Mouse (Mus musculus) heart, embryonic 10.5 days (tissue): ENCODE data around the gene Mast2. TPM values are rescaled to one million over a fixed set of nuclear protein-coding genes. Genes with fewer than 3 reads are reported as not detected.

Experiments
- DNase-seq: peaks from one replicate; pipeline ENCODE4 v3.0.0-alpha.2; 2017; ENCODE audit warnings: low spot score
- H3K27ac ChIP-seq: fragments of 300-500 bp; sonication (generic); 2 replicates; pipeline ENCODE4 v1.5.1; 2016; ENCODE audit warnings: mild to moderate bottlenecking
- H3K27me3 ChIP-seq: fragments of 300-500 bp; sonication (generic); 2 replicates; pipeline ENCODE4 v1.6.1; 2016; ENCODE audit warnings: mild to moderate bottlenecking; ENCODE audit not compliant: poor library complexity, insufficient read depth, severe bottlenecking
- H3K36me3 ChIP-seq: fragments of 300-500 bp; sonication (generic); 2 replicates; pipeline ENCODE4 v1.6.1; 2016; ENCODE audit warnings: mild to moderate bottlenecking, moderate library complexity
- H3K4me1 ChIP-seq: fragments of 300-500 bp; sonication (generic); 2 replicates; pipeline ENCODE4 v1.6.1; 2016; ENCODE audit warnings: mild to moderate bottlenecking
- H3K4me3 ChIP-seq: fragments of 300-500 bp; sonication (generic); 2 replicates; pipeline ENCODE4 v1.5.1; 2016; ENCODE audit warnings: mild to moderate bottlenecking, moderate library complexity
- H3K9me3 ChIP-seq: fragments of 300-500 bp; sonication (generic); 2 replicates; pipeline ENCODE4 v1.6.1; 2016; ENCODE audit warnings: mild to moderate bottlenecking, moderate library complexity
- WGBS: fragments of 180-500 bp; shearing (Covaris S2); methylation state at CpG from one replicate; pipeline ENCODE4 v1.1.7; 2016; 5-methylcytosine and 5-hydroxymethylcytosine counted together
- polyA plus RNA-seq: library from polyadenylated mRNA; unstranded; fragments of >200 nt; fragmentation: Nextera tagmentation; extraction: Ambion mirVana; gene quantifications from 2 replicates; pipeline ENCODE4 v1.2.1, GENCODE M21; 2016

The Mast2 gene
- polyA plus RNA-seq, 1 experiment from 2014 or later = 15.4 TPM

- no peak for DNase-seq
- Histone ChIP-seq H3K27ac (no peak overlapping the region), H3K36me3 (no peaks in the 10 kb centered on the region), H3K27me3 (no peaks in the 10 kb centered on the region), H3K9me3 (no peaks in the 10 kb centered on the region), H3K4me3 (no peak overlapping the region), H3K4me1 (peaks cover 11% of the 10 kb centered on the region; the same call in 1 of the 2 replicates)
- WGBS = 76% methylated on average over 1 of the region's 1 CpGs
These were observed 61.3 kb downstream of the Mast2 start for GRCm38 (mm10) chr4:116402708-116403107.

- WGBS = 31% methylated on average over 1 of the region's 1 CpGs
- no peak overlapping the region for H3K4me3 ChIP-seq
- DNase-seq = no peak
- H3K9me3 ChIP-seq = no peaks in the 10 kb centered on the region
- H3K27me3 ChIP-seq = no peaks in the 10 kb centered on the region
- H3K36me3 ChIP-seq = no peaks in the 10 kb centered on the region
- no peaks in the 10 kb centered on the region for H3K4me1 ChIP-seq
- no peak overlapping the region for H3K27ac ChIP-seq
These were observed 65.9 kb downstream of the Mast2 start for GRCm38 (mm10) chr4:116398051-116398450.

- Histone ChIP-seq H3K36me3 (no peaks in the 10 kb centered on the region), H3K27me3 (no peaks in the 10 kb centered on the region), H3K9me3 (no peaks in the 10 kb centered on the region), H3K4me1 (peaks cover 10% of the 10 kb centered on the region; the same call in 1 of the 2 replicates), H3K4me3 (no peak overlapping the region), H3K27ac (peak overlapping the region; percentile 56; the same call in 1 of the 2 replicates)
- 23% methylated on average over 2 of the region's 2 CpGs for WGBS
- no peak for DNase-seq
These were observed 85.9 kb downstream of the Mast2 start for GRCm38 (mm10) chr4:116377973-116378667.

GRCm38 (mm10) chr4:116371676-116372075 lies 92.3 kb downstream of the Mast2 start:
- no peaks in the 10 kb centered on the region for H3K27me3 ChIP-seq
- no peak overlapping the region for H3K4me3 ChIP-seq
- H3K36me3 ChIP-seq = 0 out of 2 replicates have a peak, but pooled peaks cover 3% of the 10 kb centered on the region
- WGBS = 74% methylated on average over 1 of the region's 1 CpGs
- DNase-seq = no peak
- no peaks in the 10 kb centered on the region for H3K9me3 ChIP-seq
- H3K27ac ChIP-seq = no peak overlapping the region
- peaks cover 8% of the 10 kb centered on the region; the same call in 1 of the 2 replicates for H3K4me1 ChIP-seq

GRCm38 (mm10) chr4:116358099-116358498 lies 105.9 kb downstream of the Mast2 start:
- H3K4me1 ChIP-seq = no peaks in the 10 kb centered on the region
- no peaks in the 10 kb centered on the region for H3K27me3 ChIP-seq
- no peaks in the 10 kb centered on the region for H3K9me3 ChIP-seq
- H3K36me3 ChIP-seq = no peaks in the 10 kb centered on the region
- no peak for DNase-seq
- no peak overlapping the region for H3K27ac ChIP-seq
- H3K4me3 ChIP-seq = no peak overlapping the region
- WGBS = 91% methylated on average over 1 of the region's 1 CpGs

- no peak for DNase-seq
- Histone ChIP-seq H3K27ac (no peak overlapping the region), H3K9me3 (no peaks in the 10 kb centered on the region), H3K27me3 (no peaks in the 10 kb centered on the region), H3K4me1 (no peaks in the 10 kb centered on the region), H3K4me3 (no peak overlapping the region), H3K36me3 (no peaks in the 10 kb centered on the region)
- WGBS = 91% methylated on average over 3 of the region's 3 CpGs
These were observed 111.1 kb downstream of the Mast2 start for GRCm38 (mm10) chr4:116352919-116353318.

- H3K4me3 ChIP-seq = no peak overlapping the region
- H3K27ac ChIP-seq = no peak overlapping the region
- no peaks in the 10 kb centered on the region for H3K27me3 ChIP-seq
- H3K9me3 ChIP-seq = no peaks in the 10 kb centered on the region
- 92% methylated on average over 3 of the region's 3 CpGs for WGBS
- H3K36me3 ChIP-seq = no peaks in the 10 kb centered on the region
- no peak for DNase-seq
- no peaks in the 10 kb centered on the region for H3K4me1 ChIP-seq
These were observed 111.5 kb downstream of the Mast2 start for GRCm38 (mm10) chr4:116352496-116352895.

GRCm38 (mm10) chr4:116342119-116342518 lies 121.9 kb downstream of the Mast2 start:
- H3K27ac ChIP-seq = no peak overlapping the region
- no peaks in the 10 kb centered on the region for H3K4me1 ChIP-seq
- peaks cover 3% of the 10 kb centered on the region; the same call in 1 of the 2 replicates for H3K36me3 ChIP-seq
- H3K9me3 ChIP-seq = no peaks in the 10 kb centered on the region
- H3K4me3 ChIP-seq = no peak overlapping the region
- H3K27me3 ChIP-seq = no peaks in the 10 kb centered on the region
- DNase-seq = no peak

- Histone ChIP-seq H3K27ac (no peak overlapping the region), H3K4me1 (no peaks in the 10 kb centered on the region), H3K27me3 (no peaks in the 10 kb centered on the region), H3K9me3 (no peaks in the 10 kb centered on the region), H3K36me3 (peaks cover 3% of the 10 kb centered on the region; the same call in 1 of the 2 replicates), H3K4me3 (no peak overlapping the region)
- no peak for DNase-seq
- 81% methylated on average over 1 of the region's 1 CpGs for WGBS
These were observed 127.7 kb downstream of the Mast2 start for GRCm38 (mm10) chr4:116336294-116336693.

- WGBS = 95% methylated on average over 3 of the region's 3 CpGs
- no peak for DNase-seq
- H3K36me3 ChIP-seq = peaks cover 50% of the 10 kb centered on the region
These were observed 134.7 kb downstream of the Mast2 start for GRCm38 (mm10) chr4:116329256-116329655.

GRCm38 (mm10) chr4:116322127-116322526 lies 141.9 kb downstream of the Mast2 start:
- no peaks in the 10 kb centered on the region for H3K9me3 ChIP-seq
- DNase-seq = no peak
- no peak overlapping the region for H3K4me3 ChIP-seq
- no peaks in the 10 kb centered on the region for H3K27me3 ChIP-seq
- H3K27ac ChIP-seq = no peak overlapping the region
- no peaks in the 10 kb centered on the region for H3K4me1 ChIP-seq
- H3K36me3 ChIP-seq = peaks cover 77% of the 10 kb centered on the region
- 78% methylated on average over 6 of the region's 6 CpGs for WGBS

More at GRCm38 (mm10) chr4:116329256-116329655, 134.7 kb downstream of the Mast2 start:
- H3K9me3 ChIP-seq = no peaks in the 10 kb centered on the region
- no peaks in the 10 kb centered on the region for H3K27me3 ChIP-seq
- H3K4me1 ChIP-seq = no peaks in the 10 kb centered on the region
- no peak overlapping the region for H3K4me3 ChIP-seq
- no peak overlapping the region for H3K27ac ChIP-seq

GRCm38 (mm10) chr4:116317575-116317974 lies 146.4 kb downstream of the Mast2 start:
- no peaks in the 10 kb centered on the region for H3K9me3 ChIP-seq
- WGBS = 92% methylated on average over 4 of the region's 4 CpGs
- H3K4me1 ChIP-seq = no peaks in the 10 kb centered on the region
- peaks cover 92% of the 10 kb centered on the region for H3K36me3 ChIP-seq
- H3K27me3 ChIP-seq = no peaks in the 10 kb centered on the region
- no peak overlapping the region for H3K27ac ChIP-seq
- DNase-seq = no peak
- H3K4me3 ChIP-seq = no peak overlapping the region

GRCm38 (mm10) chr4:116304551-116304950 lies 159.4 kb downstream of the Mast2 start:
- 25% methylated on average over 1 of the region's 1 CpGs for WGBS
- no peak overlapping the region for H3K4me3 ChIP-seq
- H3K27ac ChIP-seq = no peak overlapping the region
- H3K4me1 ChIP-seq = 0 out of 2 replicates have a peak, but pooled peaks cover 11% of the 10 kb centered on the region
- H3K9me3 ChIP-seq = no peaks in the 10 kb centered on the region
- DNase-seq = no peak
- no peaks in the 10 kb centered on the region for H3K27me3 ChIP-seq
- H3K36me3 ChIP-seq = peaks cover 55% of the 10 kb centered on the region
